Mouse (Mus musculus) embryo, embryonic 9.5 days (tissue): ENCODE data around the gene Cpsf7.
A peak's percentile ranks its signal among the peaks of the same experiment; 100 is the strongest.
"Not testable (repeated sequence)": the region's sequence is repeated elsewhere in the genome, so short reads cannot be mapped to it uniquely, and the experiment has no call there.

Experiments
- DNase-seq: peaks from one replicate; pipeline ENCODE4 v3.0.0-alpha.2; 2017; ENCODE audit errors: extremely low spot score

Cpsf7 gene

DNA sequence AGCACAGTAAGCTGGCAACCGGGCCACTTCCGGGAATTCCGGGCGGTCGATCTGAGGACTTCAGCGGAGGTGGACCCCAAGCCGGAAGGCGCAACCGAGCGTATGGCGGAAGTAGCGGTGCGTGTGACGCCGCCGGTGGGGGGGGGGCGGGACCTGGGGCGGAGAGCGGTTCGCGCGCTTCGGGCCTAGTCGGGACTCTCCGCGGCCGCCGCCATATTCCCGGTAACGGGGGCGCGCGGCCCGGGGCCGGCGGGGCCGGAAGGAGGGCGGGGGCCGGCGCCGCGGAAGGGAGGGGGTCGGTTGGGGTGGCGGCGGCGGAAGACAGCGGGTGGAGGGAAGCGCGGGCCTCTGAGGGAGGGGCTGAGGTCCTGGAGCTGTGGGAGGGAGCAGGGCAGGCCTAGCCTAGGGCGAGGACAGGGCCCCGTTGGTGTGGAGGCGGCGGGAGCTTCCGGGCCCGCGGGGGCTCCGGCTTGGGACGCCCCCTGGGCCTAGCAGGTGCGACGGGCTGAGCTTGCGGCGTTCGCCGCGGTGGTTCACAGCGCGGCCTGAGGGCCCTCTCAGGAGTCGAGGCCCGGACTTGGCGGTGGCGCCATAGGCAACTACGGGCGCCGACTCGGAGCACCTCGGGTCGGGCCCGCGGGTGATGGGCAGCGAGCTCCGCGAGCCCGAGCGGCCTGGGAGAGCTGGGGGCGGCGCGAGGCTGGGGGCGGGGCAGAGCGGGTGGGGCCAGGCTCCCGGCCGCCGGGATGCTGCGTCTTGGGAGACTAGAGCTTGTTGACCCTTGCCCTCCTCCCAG is at the start of gene Cpsf7:
Gene Cpsf7, plus strand, starts transcription at position 161 of the 796 bp plus-strand sequence.
- DNase-seq: peak; percentile 94

DNA sequence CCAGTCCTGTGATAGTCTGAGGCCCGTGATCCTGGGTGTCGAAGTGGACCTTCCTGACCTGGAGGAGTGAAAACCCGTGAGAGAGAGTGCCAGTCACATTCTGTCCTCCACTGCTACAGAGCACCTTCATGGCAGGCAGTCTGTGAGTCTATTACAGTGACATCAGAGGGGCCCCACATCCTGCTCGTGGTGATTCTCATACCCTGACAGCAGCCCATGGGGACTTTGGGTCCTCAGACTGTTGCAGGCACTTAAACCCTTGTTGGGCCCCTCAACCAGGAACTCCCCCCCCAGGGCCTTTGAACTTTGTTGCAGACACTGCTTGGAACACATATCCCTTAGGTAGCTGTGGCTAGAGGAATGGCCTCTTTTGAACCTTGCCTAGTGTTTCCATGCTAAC is 45.5 kb upstream of the Cpsf7 start:
- no peak for DNase-seq

DNA sequence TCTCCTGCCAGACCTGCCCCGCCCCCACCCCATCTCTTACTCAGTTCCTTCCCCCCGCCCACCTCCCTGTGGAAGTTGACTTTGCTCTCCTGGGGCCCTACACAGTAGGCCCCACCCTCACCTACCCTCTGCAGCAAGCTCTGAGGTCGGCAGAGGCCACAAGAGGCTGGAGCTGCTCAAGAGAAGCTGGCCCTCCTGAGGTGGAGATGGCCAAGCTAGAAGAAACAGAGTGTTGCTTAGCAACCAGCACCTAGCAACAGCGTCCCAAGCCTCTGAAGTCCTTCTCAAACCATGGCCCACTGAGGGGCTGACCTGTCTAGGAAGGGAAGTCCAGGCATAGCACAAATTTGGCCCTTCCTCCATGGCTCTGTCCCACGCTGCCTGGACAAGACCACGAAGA is 42.4 kb upstream of the Cpsf7 start, which contains the start of gene Ppp1r32:
Gene Ppp1r32, minus strand, starts transcription at position 226 of the 400 bp plus-strand sequence.
- DNase-seq: peak; percentile 54

DNA sequence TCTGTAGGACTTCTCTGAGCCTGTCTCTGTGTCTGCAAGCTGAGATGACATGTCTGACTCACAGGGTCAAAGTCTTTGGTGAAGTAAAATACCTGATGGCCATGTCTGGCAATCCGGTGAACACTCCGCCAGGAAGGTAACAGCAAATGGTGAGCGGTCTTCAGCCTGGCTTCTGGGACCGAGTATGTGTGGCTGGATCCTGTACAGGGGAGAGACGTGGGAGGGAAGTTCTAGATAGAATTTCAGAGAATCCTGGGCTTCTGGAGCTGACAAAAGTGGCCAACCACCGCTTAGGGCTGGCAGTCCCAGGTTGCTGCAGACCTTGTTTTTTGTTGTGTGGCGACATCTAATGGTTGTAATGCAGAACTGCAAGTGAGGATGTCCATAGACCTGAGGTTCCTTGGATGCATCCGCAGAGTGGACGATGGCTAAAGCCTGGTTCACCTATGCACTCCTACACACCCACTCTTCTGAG is 38.8 kb upstream of the Cpsf7 start:
- DNase-seq: peak; percentile 74

DNA sequence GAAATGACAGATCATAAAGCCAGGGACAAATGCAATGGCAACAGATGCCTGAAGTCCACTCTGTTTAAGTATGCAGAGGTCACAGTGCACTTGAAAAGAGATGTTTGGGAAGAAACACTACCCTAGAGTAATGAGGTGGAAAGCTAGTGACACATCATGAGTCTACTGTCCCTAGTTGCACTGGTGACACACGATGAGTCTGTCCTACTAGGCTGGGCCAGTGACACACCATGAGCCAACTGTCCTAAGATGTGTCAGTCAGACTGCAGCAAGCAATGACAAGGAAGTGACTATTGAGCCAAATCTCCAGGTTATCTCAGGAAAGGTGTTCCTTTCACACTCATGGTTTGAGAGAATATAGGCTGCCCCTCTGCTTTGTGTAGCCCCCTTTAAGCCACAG is 29.4 kb upstream of the Cpsf7 start:
- no peak for DNase-seq

GRCm38 (mm10) chr19:10496976-10497375 is 28.1 kb upstream of the Cpsf7 start:
- DNase-seq: no peak

DNA sequence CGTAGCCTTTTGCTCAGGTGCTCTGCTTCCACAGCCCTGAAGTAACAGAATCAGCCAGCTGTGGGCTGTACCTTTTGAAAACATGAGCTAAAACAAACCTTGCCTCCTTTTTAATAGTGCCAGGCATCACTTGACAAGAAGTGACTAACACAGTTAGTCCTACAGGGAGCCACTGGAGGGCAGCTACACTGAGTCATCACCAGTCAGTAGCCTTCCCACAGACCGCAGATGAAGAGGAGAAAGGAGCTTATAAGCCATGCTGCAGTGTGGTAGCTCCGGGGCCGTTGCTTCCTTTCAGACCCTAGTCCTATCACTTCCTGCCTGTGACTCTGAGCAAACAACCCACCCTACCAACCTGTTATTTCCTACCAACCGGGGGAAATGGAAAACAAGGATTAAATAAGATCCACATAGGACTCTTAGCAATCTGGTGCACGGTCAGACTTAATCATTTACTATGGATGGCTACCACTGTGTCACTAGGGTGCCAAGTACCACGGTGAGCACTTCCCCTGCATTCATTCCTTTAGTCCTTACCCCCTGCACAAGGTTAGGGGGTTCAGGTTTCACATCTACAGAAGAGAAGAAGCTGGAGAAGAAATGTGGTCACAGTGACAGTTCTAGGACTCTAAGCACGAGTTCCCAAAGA is 27.4 kb upstream of the Cpsf7 start:
- no peak for DNase-seq

GRCm38 (mm10) chr19:10500581-10500980 is 24.5 kb upstream of the Cpsf7 start:
- DNase-seq: no peak

GRCm38 (mm10) chr19:10502571-10502970 is 22.5 kb upstream of the Cpsf7 start:
- peak; percentile 66 for DNase-seq

DNA sequence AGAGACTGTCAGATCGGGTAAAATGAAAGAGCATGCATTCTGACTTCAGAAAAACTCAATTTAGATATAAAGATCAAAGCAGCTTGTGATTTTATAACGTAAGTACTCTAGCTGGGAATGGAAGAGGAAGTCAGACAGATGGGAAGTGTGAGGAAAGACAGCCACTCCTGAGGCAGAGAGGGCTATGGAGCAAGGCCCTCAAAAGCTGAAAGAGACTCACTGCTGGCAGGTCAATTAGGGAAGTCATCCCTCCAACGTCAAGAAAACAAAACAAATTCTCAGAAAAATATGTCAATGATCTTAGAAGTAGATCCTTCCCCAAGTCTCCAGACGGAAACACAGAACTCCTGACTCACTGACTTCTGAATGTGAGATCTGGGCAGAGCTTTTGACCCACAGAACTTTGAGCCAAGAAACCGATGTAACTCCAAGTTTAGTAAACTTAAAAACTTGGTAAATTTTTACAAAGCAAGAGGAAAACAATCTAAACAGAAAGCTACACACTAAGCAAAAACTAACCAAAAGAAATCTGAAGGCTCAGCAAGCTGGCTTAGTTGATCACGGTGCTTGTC is 14.2 kb upstream of the Cpsf7 start:
- DNase-seq: no peak

- DNase-seq: peak; percentile 25
Observed at GRCm38 (mm10) chr19:10520355-10520754, 4.7 kb upstream of the Cpsf7 start.

DNA sequence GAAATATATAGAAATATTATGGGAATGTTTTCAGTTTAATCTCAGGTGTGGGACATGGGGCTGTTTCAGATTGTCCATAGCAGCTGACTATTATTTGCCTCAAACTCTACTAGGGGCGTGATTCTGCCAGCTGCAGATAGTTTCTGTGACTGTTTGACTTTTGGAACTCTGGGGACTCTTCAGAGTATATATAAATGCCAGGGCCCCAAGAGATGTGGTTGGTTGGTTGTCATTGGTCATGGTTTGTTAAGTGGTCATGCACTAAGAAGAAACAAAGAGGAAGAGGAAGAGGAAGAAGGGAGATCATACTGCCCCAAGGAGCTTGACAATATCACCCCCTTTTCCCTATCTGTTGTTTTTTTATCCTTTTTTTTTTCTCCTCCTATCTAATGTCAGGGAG is 3.1 kb upstream of the Cpsf7 start:
- no peak for DNase-seq

- no peak for DNase-seq
Observed at GRCm38 (mm10) chr19:10523483-10524080, 1.5 kb upstream of the Cpsf7 start.

DNA sequence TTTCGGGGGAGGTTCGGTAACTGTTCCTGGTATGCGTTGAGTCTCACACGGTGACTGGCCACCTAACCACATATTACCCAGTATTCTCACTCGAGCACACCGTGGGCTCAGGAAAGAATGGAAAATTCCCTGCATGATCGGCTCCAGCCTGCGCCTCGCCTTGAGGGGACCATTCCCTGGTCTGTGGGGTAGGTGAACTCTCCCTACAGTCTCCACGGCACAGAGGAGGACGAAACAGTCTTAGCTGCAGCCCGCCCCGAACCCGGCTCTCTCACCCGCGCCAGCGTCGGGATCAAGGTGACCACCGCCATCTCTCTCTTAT is 321 bp upstream of the Cpsf7 start:
- no peak for DNase-seq

DNA sequence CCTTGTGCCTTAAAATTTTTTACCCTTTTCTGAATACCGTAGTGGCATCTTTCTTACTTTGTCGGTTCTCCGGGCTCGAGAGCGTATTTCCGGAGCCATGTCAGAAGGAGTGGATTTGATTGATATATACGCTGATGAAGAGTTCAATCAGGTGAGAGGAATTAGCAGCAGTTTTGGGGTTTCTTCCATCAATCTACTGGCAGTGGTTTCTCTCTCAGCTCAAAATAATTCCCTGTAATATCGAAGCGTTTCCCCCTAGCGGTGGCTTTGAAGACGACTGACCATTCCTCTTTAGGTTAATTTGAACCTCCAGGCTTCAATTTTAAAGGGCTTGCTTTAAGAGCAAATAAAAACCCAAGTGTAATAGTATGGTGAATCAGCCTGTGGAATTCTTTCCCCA is 844 bp downstream of the Cpsf7 start, which contains the start of gene Sdhaf2:
Gene Sdhaf2, minus strand, starts transcription at position 233 of the 400 bp plus-strand sequence.
- DNase-seq: no peak

DNA sequence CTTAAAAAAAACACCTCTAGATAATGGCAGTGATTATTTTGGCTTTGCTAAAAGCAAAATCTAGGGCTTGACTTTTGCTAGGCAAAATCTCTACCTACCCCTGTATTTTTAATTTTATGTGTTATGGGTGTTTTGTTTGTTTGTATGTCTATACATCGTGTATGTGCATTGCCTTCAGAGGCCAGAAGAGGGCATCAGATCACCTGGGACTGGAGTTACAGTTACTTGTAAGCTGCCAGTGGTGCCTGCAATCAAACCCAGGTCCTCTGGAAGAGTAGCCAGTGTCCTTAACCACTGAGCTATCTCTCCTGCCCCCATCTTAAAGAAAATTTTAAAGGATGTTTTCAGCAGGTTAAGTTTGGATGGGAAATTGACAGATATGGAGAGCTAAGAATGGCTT is 5.0 kb downstream of the Cpsf7 start:
- DNase-seq: no peak

GRCm38 (mm10) chr19:10539454-10539853 is 14.4 kb downstream of the Cpsf7 start:
- no peak for DNase-seq

DNA sequence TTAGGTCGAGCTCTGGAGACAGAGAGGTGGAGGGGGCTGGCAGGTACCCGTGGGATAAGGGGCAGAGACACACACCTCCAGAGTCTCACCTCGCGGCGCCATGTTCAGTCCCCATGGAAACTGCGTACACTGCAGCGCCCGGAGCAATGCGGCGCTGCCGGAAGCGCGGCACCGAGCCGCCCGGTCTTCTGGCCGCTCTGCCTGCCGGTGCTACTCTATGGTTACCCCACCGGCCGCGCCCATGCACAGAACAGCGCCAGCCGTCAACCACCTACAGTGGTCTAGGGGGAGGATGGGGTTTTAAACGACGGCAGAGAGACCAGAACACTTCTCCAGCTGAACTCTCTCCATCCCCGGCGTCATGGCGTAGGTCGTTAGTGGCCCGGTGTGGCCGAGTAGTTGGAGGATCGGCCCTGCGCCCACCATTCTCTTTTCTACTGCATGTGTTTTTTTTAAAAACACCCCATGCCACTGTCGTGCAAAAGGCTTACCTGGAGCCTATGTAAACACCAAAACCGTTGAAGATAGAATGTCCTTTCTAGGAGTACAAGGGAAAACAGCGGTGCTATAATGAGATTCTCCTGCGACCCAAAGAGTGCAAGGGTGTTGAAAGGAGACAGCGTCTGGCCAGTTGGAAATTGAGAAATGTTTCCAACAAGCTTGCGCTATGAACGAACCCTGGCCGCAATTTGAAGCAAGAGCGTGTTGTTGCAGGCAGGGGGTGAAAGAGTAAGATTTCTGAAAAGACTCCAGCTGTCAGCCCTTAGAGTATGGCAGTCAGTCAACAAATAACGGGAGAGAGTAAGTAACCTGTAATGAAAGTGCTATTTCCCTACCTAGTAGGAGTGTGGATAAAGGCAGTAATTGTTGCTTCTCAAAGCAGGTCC is 30.8 kb downstream of the Cpsf7 start, which contains the start of gene Tmem216:
Gene Tmem216, minus strand, starts transcription at position 615 of the 887 bp plus-strand sequence.
- DNase-seq: peak; percentile 83

DNA sequence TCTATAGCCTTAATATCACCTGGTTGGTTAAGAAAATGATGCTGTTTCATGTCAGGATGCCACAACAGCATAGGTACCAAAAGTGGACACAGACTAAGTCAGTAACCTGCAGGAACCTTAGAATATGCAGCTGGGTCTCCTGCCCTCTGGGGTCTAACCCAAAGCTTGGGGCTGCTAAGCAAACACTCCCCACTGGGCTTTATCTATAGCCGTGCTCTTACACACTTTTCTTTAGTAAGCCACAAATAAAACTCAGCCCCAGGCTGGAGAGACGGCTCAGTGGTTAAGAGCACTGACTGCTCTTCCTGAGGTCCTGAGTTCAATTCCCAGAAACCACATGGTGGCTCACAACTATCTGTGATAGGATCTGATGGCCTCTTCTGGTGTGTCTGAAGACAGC is 31.9 kb downstream of the Cpsf7 start:
- DNase-seq: no peak

DNA sequence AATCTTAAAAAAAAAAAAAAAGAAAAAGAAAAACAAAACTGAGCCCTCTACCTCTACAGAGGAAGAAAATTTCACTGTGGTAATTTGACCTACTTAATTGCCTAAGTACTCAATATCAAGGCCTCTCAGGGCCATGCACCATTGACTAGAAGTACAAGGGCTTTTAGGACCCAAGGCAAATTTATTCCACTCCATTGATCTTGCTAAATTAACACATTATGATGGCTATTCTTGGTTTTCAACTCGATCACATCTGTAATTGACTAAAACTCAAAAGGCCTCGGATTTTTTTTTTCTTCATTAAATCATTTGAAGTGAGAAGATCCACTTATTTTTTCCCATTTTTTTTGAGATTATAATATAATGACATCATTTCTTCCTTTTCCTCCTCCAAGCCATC is 32.4 kb downstream of the Cpsf7 start:
- DNase-seq: no peak

DNA sequence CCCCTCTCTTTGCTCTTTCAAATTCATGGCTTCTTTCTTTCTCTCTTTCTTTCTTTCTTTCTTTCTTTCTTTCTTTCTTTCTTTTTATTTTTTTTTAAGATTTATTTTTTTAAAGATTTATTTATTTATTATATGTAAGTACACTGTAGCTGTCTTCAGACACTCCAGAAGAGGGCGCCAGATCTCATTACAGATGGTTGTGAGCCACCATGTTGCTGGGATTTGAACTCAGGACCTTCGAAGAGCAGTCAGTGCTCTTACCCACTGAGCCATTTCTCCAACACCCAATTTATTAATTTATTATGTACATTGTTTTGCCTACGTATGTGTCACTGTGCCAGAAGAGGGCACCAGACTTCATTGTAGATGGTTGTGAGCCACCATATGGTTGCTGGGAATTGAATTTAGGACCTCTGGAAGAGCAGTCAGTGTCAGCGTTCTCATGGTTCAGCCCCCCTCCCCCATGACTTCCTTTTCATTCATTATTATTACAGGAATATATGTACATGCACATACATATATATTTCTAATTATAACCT is 32.8 kb downstream of the Cpsf7 start:
- DNase-seq: not testable (repeated sequence)
